Mouse (Mus musculus) frontal cortex, postnatal 14 days (tissue): ENCODE measurements around the gene Snx14.

Experiments
- DNase-seq, 2 experiments: peaks; one replicate each; pipeline ENCODE4 v3.0.0; 2022; ENCODE audit warnings: low spot score in 2 of 2

Gene Snx14

DNA sequence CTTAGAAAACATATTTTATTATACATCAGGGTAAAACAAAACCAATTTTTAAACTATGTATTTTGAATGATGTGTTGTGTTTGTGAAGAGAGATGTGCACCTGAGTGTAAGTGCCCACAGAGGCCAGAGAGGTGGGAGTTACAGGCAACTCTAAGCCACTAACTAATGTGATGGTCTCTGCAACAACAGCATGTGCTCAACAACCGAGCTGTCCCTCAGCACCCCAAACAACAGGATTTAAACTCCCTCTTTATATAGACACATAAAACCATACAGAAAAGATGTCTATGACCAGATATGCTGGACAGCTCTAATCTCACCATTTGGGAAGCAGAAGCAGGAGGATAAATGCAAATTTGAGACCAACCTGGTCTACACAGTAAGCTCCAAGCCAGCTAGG, 58.2 kb downstream of the Snx14 start:
- no peak for DNase-seq

DNA sequence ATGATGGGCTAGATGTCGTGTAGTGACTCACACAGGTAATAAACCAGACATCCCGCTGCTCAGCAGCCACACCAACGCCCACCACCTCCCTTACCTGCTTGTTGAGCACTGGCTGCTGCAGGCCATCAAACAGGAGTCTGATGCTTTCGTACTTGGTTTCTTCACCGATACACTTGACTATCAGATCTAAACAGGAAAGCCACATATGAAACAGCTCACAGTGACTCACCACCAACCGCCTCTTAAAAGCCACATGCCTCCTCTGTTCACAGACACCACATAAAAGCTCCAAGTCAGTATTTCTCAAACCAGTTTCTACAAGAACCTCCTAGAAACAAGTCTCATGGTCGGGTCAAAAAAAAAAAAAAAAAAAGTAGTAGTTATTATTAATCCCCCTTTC, 58.7 kb downstream of the Snx14 start:
- DNase-seq = no peak

- DNase-seq = no peak
These were observed 59.7 kb downstream of the Snx14 start for GRCm38 (mm10) chr9:88379057-88379456.

DNA sequence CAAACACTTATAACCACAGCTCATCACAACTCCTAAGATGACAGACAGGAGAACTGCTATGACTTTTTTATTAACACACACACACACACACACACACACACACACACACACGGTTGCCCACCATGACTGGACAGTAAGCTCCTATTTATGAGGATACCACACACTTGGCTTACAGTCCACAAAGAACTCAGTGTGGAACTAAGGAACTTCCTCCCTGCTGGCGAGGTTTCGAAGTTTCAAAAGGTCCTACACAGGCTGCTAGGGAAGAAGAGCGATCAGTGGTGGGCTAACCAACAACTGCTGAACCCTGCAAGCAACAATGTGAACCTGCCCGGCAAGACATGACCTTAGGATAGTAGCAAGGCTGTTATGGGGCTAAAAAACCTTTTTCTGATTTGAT, 61.3 kb downstream of the Snx14 start:
- DNase-seq = no peak

- DNase-seq = no peak
These were observed 65.8 kb downstream of the Snx14 start for GRCm38 (mm10) chr9:88373001-88373400.

GRCm38 (mm10) chr9:88371201-88371600, 67.6 kb downstream of the Snx14 start:
- no peak for DNase-seq

DNA sequence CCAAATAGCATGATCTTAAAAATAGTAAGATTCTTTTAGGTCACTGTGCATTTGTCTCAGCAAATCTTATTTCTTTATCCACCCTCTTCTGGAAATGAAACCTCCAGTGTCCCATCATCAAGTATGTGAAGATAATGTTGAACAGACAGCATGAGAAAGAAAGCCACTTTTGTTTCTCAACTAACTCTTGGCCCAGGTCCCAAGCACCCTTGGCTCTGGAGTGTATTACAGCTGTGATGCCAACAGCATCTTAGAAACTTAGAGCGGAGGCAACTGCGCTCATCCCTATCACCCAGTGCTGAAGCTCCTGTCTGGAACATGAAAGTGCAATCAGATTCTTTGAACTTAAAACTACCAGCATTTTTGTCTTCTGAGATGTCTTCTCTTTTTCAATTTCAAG, 69.1 kb downstream of the Snx14 start:
- no peak for DNase-seq

DNA sequence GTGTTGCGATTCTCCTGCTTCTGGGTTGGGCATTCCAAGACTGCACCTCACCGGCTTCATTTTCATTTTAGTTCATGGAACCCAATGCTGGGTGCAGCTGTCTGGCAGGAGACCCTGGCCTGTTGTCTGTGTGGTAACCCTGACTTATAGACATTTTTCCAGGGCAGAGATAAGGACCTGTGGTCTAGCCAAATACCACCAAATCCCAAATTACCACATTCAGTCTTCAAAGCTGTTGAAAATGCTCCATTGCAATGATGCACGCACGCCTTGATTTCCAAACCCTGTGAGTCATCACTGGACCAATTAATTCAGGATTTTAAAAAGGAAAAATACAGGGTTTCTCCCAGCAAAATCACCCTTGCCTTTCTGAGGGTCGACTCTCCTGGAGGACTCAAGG, 70.3 kb downstream of the Snx14 start:
- no peak for DNase-seq

DNA sequence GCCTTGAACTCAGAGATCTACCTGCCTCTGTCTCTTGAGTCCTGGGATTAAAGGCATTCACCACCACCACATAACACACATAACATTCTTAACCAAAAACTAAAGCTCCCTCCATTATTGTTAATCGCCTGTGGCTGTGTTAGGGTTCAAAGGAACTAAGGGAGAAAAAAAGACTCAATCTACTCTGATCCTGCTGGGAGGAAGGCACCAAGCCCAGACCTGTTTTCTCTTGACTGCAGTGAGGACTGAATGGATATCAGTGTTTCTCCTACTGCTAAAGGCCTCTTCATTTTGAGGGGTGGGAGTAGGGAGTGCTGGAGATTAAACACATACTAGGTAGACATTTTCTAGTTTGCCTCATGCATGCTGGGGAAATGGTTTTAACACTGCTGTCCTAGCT, 71.0 kb downstream of the Snx14 start:
- DNase-seq = no peak

DNA sequence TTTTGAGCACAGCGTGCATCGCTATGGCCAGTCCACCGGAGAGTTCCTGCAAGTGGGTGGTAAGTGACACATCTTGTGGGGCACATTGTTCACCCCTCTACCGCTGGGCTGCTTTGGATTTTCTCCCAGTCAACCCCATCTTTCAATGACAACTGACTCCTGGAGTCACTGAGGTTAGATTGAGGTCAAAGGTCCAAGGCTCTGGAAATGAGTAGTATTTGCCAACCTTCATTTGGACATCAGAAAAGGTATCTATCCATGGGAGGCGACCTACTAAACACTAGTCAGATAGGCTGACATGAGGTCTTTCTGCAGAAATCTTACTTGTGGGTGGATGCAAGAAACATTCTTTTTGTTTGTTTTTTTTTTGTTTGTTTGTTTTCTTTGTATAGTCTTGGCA, 71.4 kb downstream of the Snx14 start:
- DNase-seq = no peak

DNA sequence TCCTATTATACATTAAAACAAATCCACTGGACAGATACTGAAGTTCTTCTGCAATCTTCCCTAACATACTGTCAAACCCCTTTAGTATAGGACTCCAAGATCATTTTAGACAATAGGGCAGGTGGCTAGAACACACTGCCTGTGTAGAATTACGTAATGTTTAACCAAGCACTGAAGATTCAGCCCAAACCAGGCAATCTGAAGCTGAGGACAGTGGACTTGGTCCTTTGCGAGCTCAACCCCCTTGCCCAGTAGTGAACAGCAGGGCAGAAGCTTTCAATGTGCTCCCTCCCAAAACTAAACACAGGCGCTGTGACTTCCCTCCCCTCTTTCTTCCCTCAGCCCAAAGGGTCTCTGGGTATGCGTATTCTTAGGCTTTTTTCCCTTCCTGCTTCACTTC, 71.9 kb downstream of the Snx14 start:
- DNase-seq = no peak

DNA sequence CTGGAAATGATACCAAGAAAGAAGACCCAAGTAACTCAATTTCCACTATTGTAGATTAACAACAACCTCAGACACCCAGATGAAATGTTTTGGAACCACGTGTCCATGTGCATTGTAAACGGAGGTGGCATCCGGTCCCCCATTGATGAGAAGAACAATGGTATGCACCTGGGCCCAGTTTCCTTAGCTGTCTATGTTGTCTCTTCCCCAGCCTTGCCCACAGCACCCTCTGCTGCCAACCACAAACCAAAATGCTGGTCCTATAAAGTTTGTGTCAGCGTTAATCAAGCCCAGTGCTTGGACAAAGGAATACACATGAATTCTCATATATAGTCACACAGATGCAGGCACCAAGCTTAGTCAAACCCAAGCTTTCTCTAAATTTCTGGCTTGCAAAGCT, 72.5 kb downstream of the Snx14 start:
- no peak for DNase-seq

- DNase-seq = no peak
These were observed 75.7 kb downstream of the Snx14 start for GRCm38 (mm10) chr9:88363102-88363501.

DNA sequence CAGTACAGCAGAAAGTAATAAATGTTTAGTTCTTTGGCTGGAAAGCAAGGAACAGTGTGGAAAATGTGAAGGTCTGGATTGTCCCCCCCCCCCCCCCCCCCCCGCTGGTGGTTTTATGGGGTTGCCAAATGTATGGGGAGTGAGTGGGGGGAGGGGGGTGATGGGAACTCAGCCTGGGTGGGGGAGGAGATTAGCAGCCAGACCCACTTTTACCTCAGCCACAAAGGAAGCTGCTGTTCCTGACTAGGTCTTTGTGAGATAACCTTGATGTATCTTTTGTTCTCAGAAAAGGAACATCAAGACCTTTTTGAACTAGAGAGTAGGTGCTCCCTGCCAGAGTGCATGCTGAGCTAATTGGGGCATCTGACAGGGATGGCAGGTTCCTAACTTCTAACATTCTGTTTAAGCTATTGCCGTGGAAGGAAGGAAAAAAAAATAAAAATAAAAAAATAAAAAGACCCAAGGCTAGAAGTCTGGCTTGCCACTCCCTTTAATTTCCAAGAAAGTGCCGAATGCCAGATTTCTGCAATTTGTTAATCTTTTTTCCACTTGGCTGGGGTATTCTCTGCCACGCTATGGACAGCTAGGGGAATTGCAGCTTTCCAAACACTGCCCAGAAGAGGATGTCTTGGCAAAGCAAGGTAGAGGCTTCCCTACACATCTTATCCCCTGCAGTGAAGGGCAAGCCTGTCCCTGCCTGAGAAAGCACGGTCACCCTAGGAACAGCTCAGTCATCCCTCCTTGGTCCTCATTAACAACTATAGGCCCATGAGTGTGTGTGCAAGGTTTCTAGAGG, 76.5 kb downstream of the Snx14 start:
- no peak for DNase-seq

DNA sequence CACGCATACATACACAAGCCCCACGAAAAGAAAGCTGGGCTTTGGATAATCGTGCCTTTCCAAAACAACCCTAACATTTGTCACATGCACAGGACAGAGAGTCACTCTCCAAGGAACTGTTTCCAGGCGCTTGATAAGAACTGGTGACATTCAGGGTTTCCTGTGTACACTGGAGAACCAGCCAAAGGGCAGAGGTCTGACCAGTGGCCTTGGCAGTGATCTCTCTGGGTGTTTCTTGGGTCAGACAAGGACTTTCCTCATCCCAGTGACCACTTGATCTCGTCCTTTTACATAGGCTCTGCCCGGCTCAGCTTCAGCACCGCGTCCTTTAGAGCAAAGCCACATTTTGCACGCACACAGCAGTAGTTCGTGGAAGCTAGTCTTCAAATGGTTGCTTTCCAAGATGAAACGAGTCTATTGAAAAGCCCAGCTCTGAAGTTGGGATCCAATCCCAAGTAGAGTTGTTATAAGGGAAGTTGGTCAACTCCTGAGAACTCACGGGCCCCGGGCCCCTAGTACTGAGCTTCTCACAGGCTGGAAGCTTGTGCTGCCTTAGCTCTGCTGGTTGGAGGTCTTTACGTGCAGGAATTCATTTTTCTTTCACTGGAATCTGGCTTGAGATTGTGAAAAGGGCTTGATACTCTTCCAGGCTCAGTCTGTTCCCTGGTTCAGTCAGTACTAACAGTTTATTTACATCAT, 77.4 kb downstream of the Snx14 start:
- DNase-seq = no peak

DNA sequence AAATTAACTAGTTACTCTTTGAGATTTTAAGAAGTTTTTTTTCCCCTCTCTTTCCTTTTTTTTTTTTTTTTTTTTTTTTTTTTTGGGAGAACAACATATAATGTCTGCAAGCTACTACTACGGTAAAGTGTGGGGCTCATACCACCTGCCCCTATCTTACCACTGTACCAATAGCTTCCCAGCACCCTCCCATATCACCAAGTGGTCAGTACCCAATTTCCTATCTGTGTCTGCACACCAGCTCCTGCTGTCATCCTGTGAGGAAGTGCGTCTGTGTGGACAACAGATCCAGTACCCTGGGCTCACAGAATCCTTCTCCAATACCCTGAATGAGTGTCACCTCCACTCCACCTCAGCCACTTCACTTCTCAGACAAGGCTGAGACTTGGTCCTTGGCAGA, 79.6 kb downstream of the Snx14 start:
- no peak for DNase-seq

DNA sequence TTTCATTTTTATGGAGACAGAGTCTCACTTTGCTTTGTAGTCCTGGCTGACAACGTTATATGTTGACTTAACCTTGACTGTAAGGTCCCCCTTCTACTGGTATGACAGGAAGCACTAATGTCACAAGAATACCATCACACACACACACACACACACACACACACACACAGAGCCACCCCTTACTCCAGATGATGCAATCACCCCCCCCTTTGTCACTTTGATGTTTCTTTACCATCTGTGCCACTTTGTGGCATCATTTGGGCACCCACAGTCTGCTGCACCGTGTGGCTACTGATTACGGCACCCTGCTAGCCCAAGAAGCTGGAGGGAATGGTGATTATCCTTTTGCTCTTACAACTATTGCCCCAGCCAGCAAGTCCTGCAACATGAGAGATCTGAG, 81.6 kb downstream of the Snx14 start:
- no peak for DNase-seq

DNA sequence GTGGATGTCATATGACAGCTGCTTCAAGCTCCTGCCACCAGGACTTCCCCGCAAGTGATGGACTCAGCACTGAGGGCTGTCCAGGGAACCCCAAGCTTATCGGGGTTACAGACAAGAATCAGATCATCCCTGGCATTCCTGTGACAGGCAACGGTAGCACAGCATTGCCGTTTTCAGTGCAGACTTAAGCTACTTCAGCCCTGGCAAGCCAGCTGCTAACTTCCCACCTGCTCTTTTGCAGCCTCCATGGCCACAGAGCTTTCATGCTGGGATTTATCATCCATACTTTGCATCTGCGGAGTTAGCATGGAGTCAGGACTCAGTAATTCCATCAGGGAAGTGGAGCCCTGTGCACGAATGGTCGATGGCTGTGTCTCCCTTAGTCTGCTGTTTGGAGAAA, 85.3 kb downstream of the Snx14 start:
- no peak for DNase-seq

DNA sequence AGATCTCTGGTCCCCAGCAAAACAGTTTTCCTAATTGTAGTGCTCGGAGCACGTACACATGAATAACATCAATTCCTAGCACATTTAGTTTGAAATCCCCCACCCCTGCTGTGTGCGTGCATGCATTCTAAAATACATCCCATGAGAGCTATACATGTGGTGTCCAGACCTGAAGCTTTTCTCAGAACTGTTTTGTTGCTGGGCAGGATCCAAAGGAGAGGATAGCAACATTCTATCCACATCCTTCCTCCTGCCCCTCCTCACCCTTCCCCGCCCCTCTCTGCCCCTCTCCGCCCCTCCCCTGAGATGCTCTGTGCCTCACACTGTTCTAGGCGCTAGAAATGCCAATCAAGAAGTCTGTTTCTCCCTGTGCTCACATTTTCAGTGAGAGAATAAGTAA, 86.0 kb downstream of the Snx14 start:
- no peak for DNase-seq

DNA sequence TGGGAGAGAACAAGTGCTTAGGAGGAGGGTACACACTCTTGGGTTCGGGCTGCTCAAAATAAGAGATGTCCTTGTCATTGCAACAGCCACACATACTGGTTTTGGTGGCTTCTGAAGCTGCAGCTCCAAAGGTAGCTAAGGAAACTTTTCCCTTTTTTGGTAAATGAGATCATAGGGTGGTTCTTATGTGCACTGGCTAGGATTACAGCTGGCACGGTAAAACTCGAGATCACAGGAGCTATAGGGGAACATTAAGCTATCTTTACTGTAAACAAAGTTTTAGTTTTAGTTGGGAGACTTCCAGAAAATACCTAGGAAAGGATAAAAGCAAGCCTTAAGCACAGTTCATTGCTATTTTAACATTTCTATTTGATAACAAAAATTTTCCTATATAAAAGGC, 87.6 kb downstream of the Snx14 start:
- DNase-seq = no peak

GRCm38 (mm10) chr9:88350317-88350716, 88.4 kb downstream of the Snx14 start:
- DNase-seq = no peak

DNA sequence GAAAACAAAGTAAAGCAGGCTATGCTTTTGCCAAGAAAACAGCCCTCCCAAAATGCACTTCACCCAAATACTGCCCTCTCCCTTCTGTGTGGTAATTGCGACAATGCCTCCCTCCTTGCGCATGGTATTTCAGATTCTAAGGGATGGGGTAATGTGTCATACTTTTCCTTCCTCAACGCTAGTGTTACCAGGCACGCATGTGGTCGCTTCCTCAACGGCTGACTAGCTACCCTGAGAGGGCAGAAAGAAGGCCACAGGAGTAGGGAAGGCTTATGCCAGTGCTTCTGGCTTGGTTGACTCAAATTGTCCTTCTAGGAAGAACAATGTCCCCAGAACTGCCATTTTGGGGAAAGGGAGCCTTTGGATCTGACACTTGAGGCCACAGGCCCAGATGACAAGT, 90.1 kb downstream of the Snx14 start:
- no peak for DNase-seq

DNA sequence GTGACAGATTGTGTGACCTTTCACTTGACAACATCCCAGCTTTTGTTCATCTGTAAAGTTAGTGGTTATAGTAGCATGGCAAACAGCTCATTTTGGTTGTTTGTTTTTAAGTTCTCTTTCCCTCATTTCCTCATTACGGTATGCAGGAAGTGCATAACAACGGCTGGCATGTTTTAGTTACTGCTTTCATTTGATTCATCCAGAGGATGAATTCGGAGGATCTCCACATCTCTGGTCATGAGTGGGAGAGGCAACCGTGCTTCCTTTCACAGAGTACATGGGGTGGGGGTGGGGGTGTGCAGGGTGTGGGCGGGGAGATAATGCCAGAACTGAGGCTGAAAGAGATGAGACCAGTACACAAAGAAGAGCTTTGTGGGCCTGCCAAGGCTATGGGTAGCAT, 91.9 kb downstream of the Snx14 start:
- no peak for DNase-seq

DNA sequence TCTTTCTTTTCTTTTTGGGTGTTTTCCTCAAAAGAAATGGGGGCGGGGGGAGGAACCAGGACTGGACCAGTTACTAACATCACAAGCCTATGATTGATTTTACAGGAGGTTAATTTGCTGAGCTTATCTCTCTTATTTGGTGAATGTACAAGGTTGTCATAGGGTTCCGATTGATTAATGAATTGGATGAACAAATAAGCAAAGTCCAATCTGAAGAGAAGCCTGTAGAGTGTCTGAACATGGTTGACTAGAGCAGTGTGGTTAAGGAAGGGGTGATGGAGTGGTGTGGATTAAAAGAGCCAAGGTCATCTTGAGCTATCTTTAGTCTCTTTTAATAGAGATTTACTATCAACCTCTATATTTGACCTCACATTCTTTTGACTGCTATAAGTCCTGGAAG, 94.3 kb downstream of the Snx14 start:
- no peak for DNase-seq
